Mouse (Mus musculus): ENCODE measurements around the gene Zbtb1. TPM values are rescaled to one million over a fixed set of nuclear protein-coding genes. Genes with fewer than 3 reads are reported as not detected.
"Not testable (repeated sequence)": the region's sequence is repeated elsewhere in the genome, so short reads cannot be mapped to it uniquely, and the experiment has no call there.

Zbtb1 gene
- polyA plus RNA-seq, 1 experiment from 2014 or later = 3.3 TPM

- 60% methylated on average over 5 of the region's 5 CpGs for WGBS
- ATAC-seq = no peak
- no peak for TF ChIP-seq CTCF (IDR thresholded peaks at IDR 0.05; ENCODE audit: low read depth)
- Histone ChIP-seq H3K27ac (ENCODE audit: low read depth, low read length) (no peak overlapping the region), H3K9me3 (ENCODE audit: control insufficient read depth) (no peaks in the 10 kb centered on the region), H3K9ac (ENCODE audit: low read depth, low read length) (no peak overlapping the region), H3K4me1 (replicated peaks; ENCODE audit: control insufficient read depth, insufficient read depth, low read length) (no peaks in the 10 kb centered on the region), H3K4me3 (ENCODE audit: low read depth, low read length) (no peak overlapping the region), H3K4me2 (replicated peaks; ENCODE audit: low read depth) (no peak overlapping the region), H3K27me3 (replicated peaks; ENCODE audit: control insufficient read depth, insufficient read depth, low read length) (no peaks in the 10 kb centered on the region), H3K36me3 (ENCODE audit: control insufficient read depth, insufficient read depth) (no peaks in the 10 kb centered on the region)
Measured at GRCm38 (mm10) chr12:76427546-76427945, 57.5 kb downstream of the Zbtb1 start.

GRCm38 (mm10) chr12:76430879-76431406, 60.9 kb downstream of the Zbtb1 start:
- 0 out of 2 replicates have a peak, but pooled peaks cover 4% of the 10 kb centered on the region for H3K4me1 ChIP-seq (replicated peaks; ENCODE audit: control insufficient read depth, insufficient read depth, low read length)
- no peak overlapping the region for H3K4me3 ChIP-seq (ENCODE audit: low read depth, low read length)
- no peak for TF ChIP-seq CTCF (IDR thresholded peaks at IDR 0.05; ENCODE audit: low read depth)
- ATAC-seq = no peak
- H3K36me3 ChIP-seq (ENCODE audit: control insufficient read depth, insufficient read depth) = no peaks in the 10 kb centered on the region
- H3K9ac ChIP-seq (ENCODE audit: low read depth, low read length) = no peak overlapping the region
- no peak overlapping the region for H3K4me2 ChIP-seq (replicated peaks; ENCODE audit: low read depth)
- H3K27me3 ChIP-seq (replicated peaks; ENCODE audit: control insufficient read depth, insufficient read depth, low read length) = 0 out of 2 replicates have a peak, but pooled peaks cover 6% of the 10 kb centered on the region
- 47% methylated on average over 5 of the region's 5 CpGs for WGBS
- no peak overlapping the region for H3K27ac ChIP-seq (ENCODE audit: low read depth, low read length)
- H3K9me3 ChIP-seq (ENCODE audit: control insufficient read depth) = no peaks in the 10 kb centered on the region

GRCm38 (mm10) chr12:76431431-76431830, 61.4 kb downstream of the Zbtb1 start:
- Histone ChIP-seq H3K27me3 (replicated peaks; ENCODE audit: control insufficient read depth, insufficient read depth, low read length) (0 out of 2 replicates have a peak, but pooled peaks cover 6% of the 10 kb centered on the region), H3K9ac (ENCODE audit: low read depth, low read length) (no peak overlapping the region), H3K4me2 (replicated peaks; ENCODE audit: low read depth) (no peak overlapping the region), H3K36me3 (ENCODE audit: control insufficient read depth, insufficient read depth) (no peaks in the 10 kb centered on the region), H3K4me1 (replicated peaks; ENCODE audit: control insufficient read depth, insufficient read depth, low read length) (0 out of 2 replicates have a peak, but pooled peaks cover 4% of the 10 kb centered on the region), H3K4me3 (ENCODE audit: low read depth, low read length) (no peak overlapping the region), H3K9me3 (ENCODE audit: control insufficient read depth) (no peaks in the 10 kb centered on the region), H3K27ac (ENCODE audit: low read depth, low read length) (no peak overlapping the region)
- no peak for TF ChIP-seq CTCF (IDR thresholded peaks at IDR 0.05; ENCODE audit: low read depth)
- 52% methylated on average over 6 of the region's 6 CpGs for WGBS
- ATAC-seq = no peak

- 0 out of 2 replicates have a peak, but pooled peaks cover 4% of the 10 kb centered on the region for H3K4me1 ChIP-seq (replicated peaks; ENCODE audit: control insufficient read depth, insufficient read depth, low read length)
- ATAC-seq = no peak
- no peaks in the 10 kb centered on the region for H3K9me3 ChIP-seq (ENCODE audit: control insufficient read depth)
- H3K4me3 ChIP-seq (ENCODE audit: low read depth, low read length) = no peak overlapping the region
- no peak overlapping the region for H3K9ac ChIP-seq (ENCODE audit: low read depth, low read length)
- no peak overlapping the region for H3K27ac ChIP-seq (ENCODE audit: low read depth, low read length)
- no peak overlapping the region for H3K4me2 ChIP-seq (replicated peaks; ENCODE audit: low read depth)
- H3K36me3 ChIP-seq (ENCODE audit: control insufficient read depth, insufficient read depth) = no peaks in the 10 kb centered on the region
- 52% methylated on average over 7 of the region's 7 CpGs for WGBS
- TF ChIP-seq CTCF (IDR thresholded peaks at IDR 0.05; ENCODE audit: low read depth) = no peak
- 0 out of 2 replicates have a peak, but pooled peaks cover 6% of the 10 kb centered on the region for H3K27me3 ChIP-seq (replicated peaks; ENCODE audit: control insufficient read depth, insufficient read depth, low read length)
Measured at GRCm38 (mm10) chr12:76434111-76434510, 64.0 kb downstream of the Zbtb1 start.

- Histone ChIP-seq H3K4me2 (replicated peaks; ENCODE audit: low read depth) (peak overlapping the region; percentile 59), H3K27me3 (replicated peaks; ENCODE audit: control insufficient read depth, insufficient read depth, low read length) (0 out of 2 replicates have a peak, but pooled peaks cover 6% of the 10 kb centered on the region), H3K4me1 (replicated peaks; ENCODE audit: control insufficient read depth, insufficient read depth, low read length) (0 out of 2 replicates have a peak, but pooled peaks cover 4% of the 10 kb centered on the region), H3K27ac (ENCODE audit: low read depth, low read length) (no peak overlapping the region), H3K4me3 (ENCODE audit: low read depth, low read length) (0 out of 2 replicates have a peak overlapping the region, but pooled peaks have one; percentile 17), H3K36me3 (ENCODE audit: control insufficient read depth, insufficient read depth) (no peaks in the 10 kb centered on the region), H3K9me3 (ENCODE audit: control insufficient read depth) (no peaks in the 10 kb centered on the region), H3K9ac (ENCODE audit: low read depth, low read length) (no peak overlapping the region)
- WGBS = 7% methylated on average over 17 of the region's 17 CpGs
- no peak for TF ChIP-seq CTCF (IDR thresholded peaks at IDR 0.05; ENCODE audit: low read depth)
- no peak for ATAC-seq
Measured at GRCm38 (mm10) chr12:76435084-76435483, 65.0 kb downstream of the Zbtb1 start.

DNA sequence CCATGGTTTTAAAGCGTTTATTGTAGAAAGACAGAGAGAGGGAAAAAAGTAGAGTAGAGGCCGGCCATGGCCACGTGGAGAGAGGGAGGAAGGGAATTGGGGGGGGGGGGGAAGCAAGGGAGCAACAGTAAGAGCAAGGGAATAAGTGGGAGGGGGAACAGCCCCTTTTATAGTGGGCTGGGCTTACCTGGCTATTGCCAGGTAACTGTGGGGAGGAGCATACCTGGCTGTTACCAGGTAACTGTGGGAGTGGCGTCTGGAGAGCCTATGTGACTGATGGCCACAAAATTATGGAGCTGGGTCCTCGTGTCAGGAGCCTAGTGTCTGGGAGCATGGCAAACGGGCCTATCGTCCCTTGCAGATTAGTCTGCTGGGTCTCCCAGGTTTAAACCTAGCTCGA, 65.5 kb downstream of the Zbtb1 start:
- Histone ChIP-seq H3K27ac (ENCODE audit: low read depth, low read length) (no peak overlapping the region), H3K36me3 (ENCODE audit: control insufficient read depth, insufficient read depth) (no peaks in the 10 kb centered on the region), H3K9me3 (ENCODE audit: control insufficient read depth) (no peaks in the 10 kb centered on the region), H3K4me1 (replicated peaks; ENCODE audit: control insufficient read depth, insufficient read depth, low read length) (0 out of 2 replicates have a peak, but pooled peaks cover 4% of the 10 kb centered on the region), H3K4me3 (ENCODE audit: low read depth, low read length) (no peak overlapping the region), H3K9ac (ENCODE audit: low read depth, low read length) (no peak overlapping the region), H3K4me2 (replicated peaks; ENCODE audit: low read depth) (peak overlapping the region; percentile 59; the same call in 1 of the 2 replicates), H3K27me3 (replicated peaks; ENCODE audit: control insufficient read depth, insufficient read depth, low read length) (0 out of 2 replicates have a peak, but pooled peaks cover 6% of the 10 kb centered on the region)
- TF ChIP-seq CTCF (IDR thresholded peaks at IDR 0.05; ENCODE audit: low read depth) = no peak
- ATAC-seq = no peak
- WGBS = 21% methylated on average over 8 of the region's 8 CpGs

DNA sequence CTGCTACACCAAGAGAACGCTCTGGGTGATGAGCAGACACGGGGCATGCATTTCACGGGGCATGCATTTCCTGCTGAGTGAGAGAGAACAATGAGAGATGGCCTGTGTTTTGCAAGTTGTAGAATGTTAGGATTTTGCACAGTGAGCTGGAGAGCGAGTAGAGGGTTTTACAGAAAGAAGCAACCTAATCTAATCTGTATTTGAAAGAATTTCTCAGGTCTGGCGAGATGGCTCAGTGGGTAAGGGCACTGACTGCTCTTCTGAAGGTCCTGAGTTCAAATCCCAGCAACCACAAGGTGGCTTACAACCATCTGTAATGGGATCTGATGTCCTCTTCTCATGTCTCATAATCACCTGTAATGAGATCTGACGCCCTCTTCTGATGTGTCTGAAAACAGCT, 73.4 kb downstream of the Zbtb1 start:
- H3K4me1 ChIP-seq (replicated peaks; ENCODE audit: control insufficient read depth, insufficient read depth, low read length); H3K9ac ChIP-seq (ENCODE audit: low read depth, low read length); H3K9me3 ChIP-seq (ENCODE audit: control insufficient read depth); H3K27me3 ChIP-seq (replicated peaks; ENCODE audit: control insufficient read depth, insufficient read depth, low read length); H3K4me3 ChIP-seq (ENCODE audit: low read depth, low read length); H3K27ac ChIP-seq (ENCODE audit: low read depth, low read length); ATAC-seq; H3K4me2 ChIP-seq (replicated peaks; ENCODE audit: low read depth); H3K36me3 ChIP-seq (ENCODE audit: control insufficient read depth, insufficient read depth): not testable (repeated sequence)
- 77% methylated on average over 6 of the region's 6 CpGs for WGBS
